Mouse (Mus musculus) heart, adult 8-10 months (tissue): ENCODE measurements around the gene Nek9. TPM values are rescaled to one million over a fixed set of nuclear protein-coding genes. Genes with fewer than 3 reads are reported as not detected.
"Not testable (repeated sequence)": the region's sequence is repeated elsewhere in the genome, so short reads cannot be mapped to it uniquely, and the experiment has no call there.

Experiments
- DNase-seq: peaks from one replicate; pipeline ENCODE4 v3.0.0; 2022; ENCODE audit warnings: low spot score
- total RNA-seq, 4 experiments: library from RNA; stranded (reverse); gene quantifications; 2 replicates each; pipeline ENCODE4 v1.2.4; 2022

Gene Nek9
- total RNA-seq, 4 experiments from 2014 or later, result 119 to 127 (median 123) TPM

DNA sequence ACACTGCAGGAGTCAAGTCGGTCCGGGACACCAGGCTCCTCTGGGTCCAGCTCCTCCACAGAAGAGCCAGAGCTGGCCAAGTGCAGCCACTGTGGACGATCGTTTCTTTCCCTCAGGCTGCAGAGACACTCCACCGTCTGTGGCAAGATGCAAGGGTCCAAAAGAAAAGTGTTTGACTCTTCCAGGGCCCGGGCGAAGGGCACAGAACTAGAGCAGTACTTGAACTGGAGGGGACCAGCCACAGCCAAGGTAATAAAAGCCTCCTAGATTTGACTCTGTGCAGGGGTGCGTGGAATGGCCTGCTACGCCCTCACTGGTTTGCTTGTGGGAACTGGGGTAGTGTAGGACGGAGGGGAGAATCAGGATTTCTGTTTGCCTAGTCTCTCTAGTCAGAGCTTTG is 48.5 kb downstream of the Nek9 start:
- DNase-seq, result no peak

GRCm38 (mm10) chr12:85289157-85290000 is 49.8 kb downstream of the Nek9 start:
- no peak for DNase-seq

DNA sequence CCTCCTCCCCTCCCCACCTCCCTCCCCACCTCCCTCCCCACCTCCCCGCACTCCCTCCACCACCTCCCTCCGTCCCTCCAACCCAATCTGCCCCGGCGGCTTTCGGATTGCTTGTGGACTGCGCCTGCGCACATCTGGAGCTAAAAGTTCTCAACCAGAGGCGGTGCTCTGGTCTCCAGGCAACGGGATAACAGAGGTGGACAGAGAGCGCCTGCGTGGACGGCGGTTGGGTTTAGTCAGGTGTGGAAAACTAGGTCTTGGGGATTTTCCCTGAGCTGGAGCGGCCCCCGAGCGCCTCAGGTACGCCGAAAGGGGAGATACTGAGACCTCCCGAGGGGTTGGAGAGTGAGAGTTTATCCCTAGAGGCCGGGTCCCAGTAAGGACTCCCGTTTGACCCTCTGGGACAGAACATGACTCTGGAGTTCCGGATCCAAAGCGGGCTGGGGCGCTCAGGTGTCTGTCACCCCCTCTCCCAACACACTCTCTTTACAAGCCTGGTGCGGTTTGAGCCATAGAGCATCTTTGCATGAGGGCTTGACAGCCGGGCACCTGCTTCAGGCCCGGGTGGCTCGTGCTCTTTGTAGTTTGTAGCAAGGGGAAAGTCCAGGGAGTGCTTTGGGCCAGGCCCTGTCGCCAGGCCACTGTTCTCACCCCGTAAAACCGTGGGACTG is 50.5 kb downstream of the Nek9 start, which contains the start of gene Zc2hc1c:
Zc2hc1c (plus strand) TSS at position 106 of the 671 bp plus-strand sequence.
- peak; percentile 91 for DNase-seq

GRCm38 (mm10) chr12:85287809-85288485 is 51.2 kb downstream of the Nek9 start, which contains the start of gene Acyp1:
TSS of gene Acyp1 (minus strand) at chr12:85288438.
- no peak for DNase-seq

DNA sequence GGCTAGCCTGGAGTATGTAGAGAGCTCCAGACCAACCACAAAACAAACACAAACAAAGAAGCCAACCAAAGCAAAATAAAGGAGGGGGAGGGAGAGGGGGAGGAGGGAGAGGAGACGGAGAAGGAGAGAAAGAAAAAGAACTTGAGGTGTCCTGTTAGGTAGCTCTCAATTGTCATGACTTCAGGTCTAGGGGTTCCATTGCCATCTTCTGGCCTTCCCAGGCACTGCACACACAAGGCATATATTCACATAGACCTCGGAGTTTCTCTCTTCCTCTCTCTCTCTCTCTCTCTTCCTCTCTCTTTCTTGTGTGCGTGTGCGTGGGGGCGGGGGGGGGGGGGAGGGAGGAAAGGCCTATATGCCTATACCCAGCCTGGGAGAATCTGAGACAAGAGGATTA is 52.2 kb downstream of the Nek9 start:
- DNase-seq, result no peak

GRCm38 (mm10) chr12:85284996-85285395 is 54.2 kb downstream of the Nek9 start:
- no peak for DNase-seq

GRCm38 (mm10) chr12:85284331-85284730 is 54.8 kb downstream of the Nek9 start:
- DNase-seq, result no peak

DNA sequence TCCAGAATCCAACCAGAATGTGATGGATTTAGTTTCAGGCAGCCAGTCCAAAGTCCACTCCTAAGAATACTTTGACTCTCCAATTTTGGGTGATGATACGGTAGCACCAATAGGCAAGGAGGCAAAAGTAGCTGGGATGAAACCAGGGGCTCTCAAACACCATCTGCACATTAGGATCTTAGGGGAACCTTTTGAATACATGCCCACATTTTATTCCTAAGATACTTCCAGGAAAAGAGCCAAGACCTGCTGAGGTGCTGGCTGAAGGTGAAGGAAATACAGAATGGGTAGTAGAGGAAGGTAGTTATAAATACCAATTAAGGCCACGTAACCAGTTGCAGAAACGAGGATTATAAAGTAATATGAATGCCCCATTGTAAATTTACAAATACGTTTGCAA is 57.4 kb downstream of the Nek9 start:
- DNase-seq, result not testable (repeated sequence)

DNA sequence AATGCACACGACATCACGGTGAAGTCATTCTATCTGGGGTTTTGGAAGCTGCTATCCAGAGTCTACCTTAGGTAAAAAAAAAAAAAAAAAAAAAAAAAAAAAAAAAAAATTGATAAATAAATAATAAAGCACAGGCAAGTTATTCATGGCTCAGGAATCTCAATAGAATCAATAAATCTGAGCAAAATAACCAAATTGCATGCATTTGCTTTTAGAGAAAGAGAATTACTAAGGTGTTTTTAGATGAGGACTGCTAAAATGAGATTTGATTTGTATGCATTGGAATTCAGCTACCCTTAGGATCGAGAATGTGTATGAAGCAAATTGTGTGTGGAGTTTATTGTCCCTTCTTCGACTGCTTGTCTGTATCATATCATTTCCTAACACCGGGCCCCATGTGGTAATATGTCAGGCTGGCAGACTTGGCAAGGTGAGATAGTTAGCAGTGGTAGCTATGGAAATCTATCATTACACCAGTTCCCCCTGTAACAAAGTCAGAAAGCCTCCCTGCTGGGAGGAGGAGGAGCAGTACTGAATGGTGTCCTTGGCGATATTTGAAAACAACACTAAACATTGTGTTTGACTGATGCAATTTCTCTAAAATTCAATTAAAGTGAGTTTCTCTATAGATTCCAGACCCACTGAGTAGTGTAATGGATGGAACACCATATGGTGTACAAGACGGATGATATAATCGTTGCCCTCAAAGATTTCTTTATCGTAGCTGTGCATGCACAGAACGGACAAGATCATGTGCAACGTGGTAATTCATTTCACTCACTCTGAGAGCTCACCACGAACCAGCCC is 58.1 kb downstream of the Nek9 start:
- no peak for DNase-seq

DNA sequence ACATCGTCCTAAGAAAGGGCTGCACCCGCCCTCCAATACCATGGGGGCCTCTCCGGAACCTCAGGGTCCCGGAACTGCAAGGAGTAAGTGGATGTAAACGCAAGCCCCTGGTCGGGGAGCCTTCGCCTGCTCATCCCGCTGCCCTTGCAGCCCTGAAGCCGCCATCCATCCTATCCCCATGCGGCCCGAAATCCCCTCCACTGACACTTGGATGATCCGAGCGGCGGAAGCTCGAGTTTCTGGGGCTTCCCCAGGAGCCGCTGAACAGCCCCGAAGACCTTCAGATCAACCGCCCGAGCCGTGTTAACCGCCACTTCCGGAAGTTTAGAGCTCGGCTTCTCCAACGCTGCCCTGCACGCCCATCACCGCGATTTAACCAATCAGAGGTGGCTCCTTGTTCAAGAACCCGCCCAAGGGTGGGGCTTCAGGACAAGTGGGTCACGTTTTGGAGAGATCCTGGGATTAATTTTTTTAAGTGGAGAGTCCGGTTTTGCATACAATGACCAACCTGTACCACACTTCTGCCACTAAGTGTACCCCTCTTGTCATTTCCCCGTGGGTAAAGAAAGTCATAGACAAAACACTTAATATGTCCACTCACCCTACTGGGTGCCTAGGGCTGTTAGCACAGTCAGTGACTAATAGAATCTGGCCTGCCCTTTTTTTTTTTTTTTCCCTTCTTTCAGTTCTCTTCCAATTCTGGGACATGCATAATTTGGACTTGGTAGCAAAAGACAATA is 58.9 kb downstream of the Nek9 start:
- DNase-seq, result peak; percentile 99

DNA sequence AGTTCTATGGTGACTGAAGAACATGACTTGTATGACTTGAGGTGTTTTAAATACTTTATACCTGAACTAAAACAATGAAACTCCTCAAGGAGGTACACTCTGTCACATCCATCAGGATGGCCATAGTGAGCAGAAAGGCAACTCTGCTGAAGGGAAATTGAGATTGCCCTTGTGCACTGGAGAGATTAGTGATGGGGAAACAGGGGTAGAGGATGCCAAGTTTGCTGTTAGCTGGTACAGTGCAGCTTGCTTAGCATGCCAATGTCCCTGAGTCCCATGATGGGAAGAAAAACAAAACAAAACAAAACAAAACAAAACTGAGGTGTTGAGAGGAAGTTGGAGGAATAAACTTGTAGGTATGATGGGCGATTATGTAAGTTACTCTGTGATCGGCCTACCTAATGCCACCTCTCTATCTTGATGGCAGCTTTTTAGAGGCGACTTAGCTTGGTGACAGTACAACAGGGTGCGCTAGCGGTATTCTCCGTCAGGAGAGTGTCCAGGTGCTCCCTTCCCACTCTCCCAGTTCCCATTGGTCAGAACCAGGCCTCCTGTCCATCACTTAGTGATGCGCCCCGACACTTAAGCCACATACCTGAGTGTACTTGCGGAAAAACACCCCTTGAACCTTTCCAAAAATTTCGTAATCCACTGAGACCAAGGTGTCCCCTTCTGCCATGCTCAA is 59.6 kb downstream of the Nek9 start:
- no peak for DNase-seq

GRCm38 (mm10) chr12:85278919-85279318 is 60.2 kb downstream of the Nek9 start:
- no peak for DNase-seq

- no peak for DNase-seq
Measured at GRCm38 (mm10) chr12:85276273-85276672, 62.9 kb downstream of the Nek9 start.

DNA sequence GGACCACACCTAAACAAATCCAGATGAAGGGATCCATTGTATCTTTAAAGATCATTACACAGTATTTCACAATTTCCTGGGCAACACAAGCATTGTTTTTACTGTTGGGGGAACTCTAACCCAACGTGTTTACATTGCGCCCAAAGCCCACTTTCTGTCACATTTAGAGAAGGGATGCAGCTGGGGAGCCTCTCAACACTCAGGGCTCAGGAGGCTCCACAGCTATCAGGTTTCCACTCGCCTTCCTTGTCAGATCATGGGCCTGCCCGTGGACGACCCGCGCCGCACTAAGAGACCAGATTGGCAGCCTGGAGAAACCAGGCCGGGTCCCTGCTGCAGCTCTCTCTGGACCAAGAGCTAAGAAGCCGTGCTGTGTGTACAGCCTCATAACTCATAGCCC is 65.7 kb downstream of the Nek9 start:
- DNase-seq, result no peak

DNA sequence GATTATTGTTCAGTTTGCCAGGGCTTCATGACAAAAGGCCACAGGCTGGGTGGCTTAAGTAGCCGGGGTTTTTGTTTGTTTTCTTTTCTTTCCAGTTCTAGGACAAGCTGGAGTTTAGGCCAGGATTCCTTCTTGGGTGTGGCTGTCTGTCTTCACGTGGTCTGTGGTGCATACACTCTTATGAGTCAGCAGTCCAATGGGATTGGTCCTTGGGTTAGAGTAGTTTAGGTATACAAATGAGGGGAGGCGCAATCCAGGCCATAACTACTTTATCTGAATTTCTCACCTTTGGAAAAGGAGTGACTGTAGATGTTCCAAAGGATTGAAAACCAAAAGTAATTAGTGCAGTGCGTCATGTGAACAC is 67.3 kb downstream of the Nek9 start:
- DNase-seq, result no peak

DNA sequence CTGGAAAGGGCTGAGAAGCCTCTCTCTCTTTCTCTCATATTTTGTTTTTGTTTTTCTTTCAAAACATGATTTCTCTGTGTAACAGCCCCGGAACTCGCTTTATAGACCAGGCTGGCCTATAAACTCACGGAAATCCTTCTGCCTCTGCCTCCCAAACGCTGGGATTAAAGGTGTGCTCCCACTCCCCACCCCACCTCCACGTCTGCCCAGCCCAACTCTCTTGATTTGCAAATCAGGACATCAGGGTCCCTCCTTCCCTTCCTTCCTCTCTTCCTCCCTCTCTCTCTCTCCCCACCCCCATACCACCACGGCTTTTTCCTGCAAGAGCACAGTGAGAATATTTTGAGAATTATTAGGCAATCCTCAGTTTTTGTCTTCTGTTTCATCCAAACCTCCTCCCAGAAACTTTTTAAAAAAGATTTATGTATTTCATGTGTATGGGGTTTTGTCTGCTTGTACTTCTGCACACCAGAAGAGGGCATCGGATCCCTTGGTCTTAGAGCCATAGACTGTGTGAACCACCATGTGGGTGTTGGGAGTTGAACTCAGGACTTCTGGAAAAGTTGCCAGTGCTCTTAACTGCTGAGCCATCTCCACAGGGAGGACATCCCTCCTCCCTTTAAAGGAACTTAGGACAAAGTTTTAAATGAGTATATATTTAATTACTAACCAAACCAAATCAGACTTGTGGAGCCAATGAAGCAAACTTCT is 67.9 kb downstream of the Nek9 start:
- DNase-seq, result no peak

DNA sequence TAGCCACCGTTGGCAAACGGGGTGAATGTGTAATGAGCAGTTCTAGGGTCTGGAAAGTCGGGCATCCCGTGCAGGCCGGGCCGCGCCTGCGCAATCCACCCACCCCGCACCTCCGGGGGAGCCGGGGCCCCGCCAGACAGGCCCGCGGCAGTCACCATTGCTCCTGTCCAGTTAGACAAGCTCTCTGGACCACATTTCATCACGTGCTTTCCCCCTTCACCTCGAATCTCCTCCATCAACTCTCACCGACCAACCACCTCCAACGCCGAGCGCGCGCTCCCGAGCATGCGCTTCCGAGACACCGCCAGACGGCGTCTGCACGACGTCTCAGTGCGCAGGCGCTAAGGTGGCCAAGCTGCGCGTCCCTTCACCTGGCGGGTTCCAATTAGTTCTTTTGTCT is 68.8 kb downstream of the Nek9 start, which contains the start of gene Mlh3:
Mlh3 (minus strand) TSS at position 281 of the 400 bp plus-strand sequence.
- DNase-seq, result peak; percentile 74

GRCm38 (mm10) chr12:85269821-85270220 is 69.3 kb downstream of the Nek9 start:
- no peak for DNase-seq

GRCm38 (mm10) chr12:85266248-85266647 is 72.9 kb downstream of the Nek9 start:
- no peak for DNase-seq

- no peak for DNase-seq
Measured at GRCm38 (mm10) chr12:85264940-85265339, 74.2 kb downstream of the Nek9 start.
